Mouse (Mus musculus) embryonic facial prominence, embryonic 10.5 days (tissue): ENCODE results near the gene Pck1. TPM values are rescaled to one million over a fixed set of nuclear protein-coding genes. Genes with fewer than 3 reads are reported as not detected.

ENCODE experiments used
- DNase-seq: peaks from one replicate; pipeline ENCODE4 v3.0.0-alpha.2; 2017; ENCODE audit warnings: low spot score
- H3K27ac ChIP-seq: fragments of 300-500 bp; sonication (generic); replicated peaks from 2 replicates; pipeline ENCODE4 v1.5.1; 2016; ENCODE audit warnings: mild to moderate bottlenecking
- H3K27me3 ChIP-seq: fragments of 300-500 bp; sonication (generic); replicated peaks from 2 replicates; pipeline ENCODE4 v1.6.1; 2016; ENCODE audit warnings: low read depth, mild to moderate bottlenecking; ENCODE audit not compliant: poor library complexity, severe bottlenecking
- H3K36me3 ChIP-seq: fragments of 300-500 bp; sonication (generic); replicated peaks from 2 replicates; pipeline ENCODE4 v1.6.1; 2016; ENCODE audit warnings: mild to moderate bottlenecking, moderate library complexity
- H3K4me1 ChIP-seq: fragments of 300-500 bp; sonication (generic); 2 replicates; pipeline ENCODE4 v1.6.1; 2016
- H3K4me3 ChIP-seq: fragments of 300-500 bp; sonication (generic); 2 replicates; pipeline ENCODE4 v1.5.1; 2016; ENCODE audit warnings: mild to moderate bottlenecking, moderate library complexity
- H3K9me3 ChIP-seq: fragments of 300-500 bp; sonication (generic); 2 replicates; pipeline ENCODE4 v1.6.1; 2016; ENCODE audit warnings: mild to moderate bottlenecking
- WGBS: fragments of 180-500 bp; shearing (Covaris S2); methylation state at CpG from one replicate; pipeline ENCODE4 v1.1.7; 2016; 5-methylcytosine and 5-hydroxymethylcytosine counted together
- polyA plus RNA-seq: library from polyadenylated mRNA; unstranded; fragments of >200 nt; fragmentation: Nextera tagmentation; extraction: Ambion mirVana; gene quantifications from 2 replicates; pipeline ENCODE4 v1.2.1, GENCODE M21; 2016

Gene Pck1
- polyA plus RNA-seq, 1 experiment from 2014 or later, result not detected

DNA sequence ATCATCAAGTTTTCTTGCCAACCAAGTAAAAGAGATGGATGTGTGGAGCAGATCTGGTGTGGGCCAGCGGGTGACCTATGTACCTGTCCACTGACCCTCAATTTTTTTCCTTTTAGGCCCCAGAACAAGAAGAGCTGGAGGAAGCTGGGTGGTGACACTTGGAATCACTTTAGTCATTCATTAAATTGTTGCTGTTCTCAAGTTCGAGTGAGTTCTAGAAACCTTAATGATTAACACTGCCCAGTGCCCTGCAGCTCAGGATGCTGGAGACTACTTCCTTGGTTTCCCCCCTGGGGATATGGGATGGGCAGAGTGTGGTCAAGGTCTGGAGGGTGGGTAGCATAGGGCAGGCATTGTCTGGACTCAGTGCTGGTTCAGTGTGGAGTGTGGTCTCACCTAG, 23.7 kb upstream of the Pck1 start:
- Histone ChIP-seq H3K27me3 (no peaks in the 10 kb centered on the region), H3K27ac (no peak overlapping the region), H3K36me3 (no peaks in the 10 kb centered on the region), H3K4me3 (no peak overlapping the region), H3K4me1 (0 out of 2 replicates have a peak, but pooled peaks cover 6% of the 10 kb centered on the region), H3K9me3 (0 out of 2 replicates have a peak, but pooled peaks cover 5% of the 10 kb centered on the region)
- no peak for DNase-seq
- 78% methylated on average over 2 of the region's 2 CpGs for WGBS

- WGBS, result 89% methylated on average over 13 of the region's 13 CpGs
- no peaks in the 10 kb centered on the region for H3K27me3 ChIP-seq
- H3K9me3 ChIP-seq, result no peaks in the 10 kb centered on the region
- no peak for DNase-seq
- H3K36me3 ChIP-seq, result no peaks in the 10 kb centered on the region
- 0 out of 2 replicates have a peak, but pooled peaks cover 6% of the 10 kb centered on the region for H3K4me1 ChIP-seq
- H3K4me3 ChIP-seq, result no peak overlapping the region
- H3K27ac ChIP-seq, result no peak overlapping the region
Observed at GRCm38 (mm10) chr2:173132262-173132661, 20.6 kb upstream of the Pck1 start.

DNA sequence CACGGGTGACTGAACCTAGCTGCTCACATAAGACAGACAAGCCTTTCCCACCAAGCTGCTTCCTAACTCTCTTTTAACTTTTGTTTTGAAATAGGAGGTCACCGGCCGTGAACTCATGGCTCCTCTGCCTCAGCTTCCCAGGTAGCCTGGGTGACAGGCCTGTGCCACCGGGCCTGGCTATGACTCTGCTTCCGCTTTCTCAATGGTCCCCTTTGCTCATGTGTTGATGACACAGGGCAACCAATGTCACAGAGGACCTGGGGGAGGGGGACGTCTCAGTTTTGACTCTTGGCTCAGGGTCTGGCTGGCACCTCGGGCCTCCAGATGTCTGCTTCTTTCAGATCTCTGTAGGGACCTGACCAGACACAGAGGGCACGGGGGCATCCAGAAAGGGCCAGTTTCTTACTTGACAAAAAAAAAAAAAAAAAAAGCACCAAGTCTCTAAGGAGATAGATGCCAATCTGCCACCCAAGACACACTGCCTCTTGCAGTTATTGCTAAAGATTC, 20.0 kb upstream of the Pck1 start:
- no peak overlapping the region for H3K27ac ChIP-seq
- H3K27me3 ChIP-seq, result no peaks in the 10 kb centered on the region
- no peaks in the 10 kb centered on the region for H3K9me3 ChIP-seq
- H3K36me3 ChIP-seq, result no peaks in the 10 kb centered on the region
- DNase-seq, result no peak
- H3K4me3 ChIP-seq, result no peak overlapping the region
- H3K4me1 ChIP-seq, result 0 out of 2 replicates have a peak, but pooled peaks cover 6% of the 10 kb centered on the region
- 82% methylated on average over 8 of the region's 8 CpGs for WGBS

- WGBS, result 78% methylated on average over 9 of the region's 9 CpGs
- Histone ChIP-seq H3K4me1 (peaks cover 16% of the 10 kb centered on the region), H3K27ac (no peak overlapping the region), H3K36me3 (no peaks in the 10 kb centered on the region), H3K9me3 (no peaks in the 10 kb centered on the region), H3K27me3 (no peaks in the 10 kb centered on the region), H3K4me3 (no peak overlapping the region)
- no peak for DNase-seq
Observed at GRCm38 (mm10) chr2:173134695-173135094, 18.2 kb upstream of the Pck1 start.

DNA sequence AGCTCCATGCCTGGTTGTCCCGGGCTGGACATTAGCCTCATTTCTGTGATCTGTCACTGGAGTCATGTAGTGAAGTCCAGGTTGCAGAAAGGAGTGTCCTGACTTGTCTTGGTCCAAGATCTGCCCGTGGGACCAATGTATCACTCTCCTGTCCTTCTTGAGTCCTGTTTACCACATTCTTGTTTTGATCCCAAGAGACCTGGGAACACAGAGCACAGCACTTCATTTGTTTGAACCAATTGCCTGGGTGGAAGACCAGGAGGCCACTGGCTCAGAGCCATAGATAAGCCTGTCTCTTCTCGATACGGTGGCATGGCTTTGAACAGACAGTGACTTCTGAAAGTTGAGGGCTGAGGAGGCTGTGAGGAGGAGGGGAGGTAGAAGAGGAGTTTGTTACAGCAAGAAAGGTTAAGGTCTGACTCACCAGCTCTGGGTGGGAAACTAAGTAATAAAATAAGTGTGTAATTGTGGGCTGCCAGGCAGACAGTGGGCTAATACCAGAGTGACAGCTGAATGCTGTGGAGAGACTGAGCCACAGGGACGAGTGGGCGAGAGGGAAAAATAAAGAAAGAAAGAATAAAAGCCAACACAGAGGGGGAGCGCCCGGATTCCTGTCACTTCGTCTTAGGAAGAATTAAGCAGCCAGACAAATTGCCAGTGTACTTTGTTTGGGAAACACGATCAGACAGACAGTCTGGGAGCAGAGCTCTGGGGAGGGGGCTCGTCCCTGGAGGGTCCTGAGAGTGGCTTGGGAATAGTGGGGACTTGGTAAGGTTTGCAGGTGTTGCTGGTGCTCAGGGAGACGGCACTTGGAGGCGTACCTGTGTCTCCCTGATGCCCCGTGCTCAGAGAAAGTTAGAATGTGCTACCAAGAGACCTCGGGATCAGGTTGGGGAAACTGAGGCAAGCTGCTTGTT, 14.3 kb upstream of the Pck1 start:
- DNase-seq, result no peak
- H3K9me3 ChIP-seq, result no peaks in the 10 kb centered on the region
- H3K27ac ChIP-seq, result no peak overlapping the region
- no peaks in the 10 kb centered on the region for H3K36me3 ChIP-seq
- H3K4me1 ChIP-seq, result peaks cover 16% of the 10 kb centered on the region
- WGBS, result 60% methylated on average over 15 of the region's 15 CpGs
- H3K4me3 ChIP-seq, result no peak overlapping the region
- H3K27me3 ChIP-seq, result no peaks in the 10 kb centered on the region

DNA sequence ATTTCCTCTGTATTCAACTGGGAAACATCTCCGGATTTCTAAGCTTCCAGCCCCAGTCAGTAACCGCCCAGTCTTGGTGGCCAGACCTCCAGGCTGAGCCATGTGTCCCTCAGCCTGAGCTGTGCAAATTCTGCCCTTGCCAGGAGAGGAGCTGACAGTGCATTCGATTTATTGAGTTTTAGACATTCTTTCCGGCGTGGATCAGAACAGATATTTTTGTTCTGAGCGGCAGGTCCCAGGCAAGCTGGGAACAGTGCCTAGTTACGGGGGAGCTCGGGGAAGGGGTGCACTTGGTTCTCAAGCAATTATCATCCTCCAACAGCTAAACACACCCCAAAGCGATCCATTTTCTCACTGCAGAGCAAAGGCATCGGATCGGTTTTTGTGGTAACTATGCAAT, 9.2 kb upstream of the Pck1 start:
- Histone ChIP-seq H3K27ac (no peak overlapping the region), H3K27me3 (no peaks in the 10 kb centered on the region; the same call in none of the 2 replicates), H3K9me3 (no peaks in the 10 kb centered on the region), H3K4me1 (peaks cover 11% of the 10 kb centered on the region), H3K36me3 (no peaks in the 10 kb centered on the region), H3K4me3 (no peak overlapping the region)
- no peak for DNase-seq
- 86% methylated on average over 11 of the region's 11 CpGs for WGBS

DNA sequence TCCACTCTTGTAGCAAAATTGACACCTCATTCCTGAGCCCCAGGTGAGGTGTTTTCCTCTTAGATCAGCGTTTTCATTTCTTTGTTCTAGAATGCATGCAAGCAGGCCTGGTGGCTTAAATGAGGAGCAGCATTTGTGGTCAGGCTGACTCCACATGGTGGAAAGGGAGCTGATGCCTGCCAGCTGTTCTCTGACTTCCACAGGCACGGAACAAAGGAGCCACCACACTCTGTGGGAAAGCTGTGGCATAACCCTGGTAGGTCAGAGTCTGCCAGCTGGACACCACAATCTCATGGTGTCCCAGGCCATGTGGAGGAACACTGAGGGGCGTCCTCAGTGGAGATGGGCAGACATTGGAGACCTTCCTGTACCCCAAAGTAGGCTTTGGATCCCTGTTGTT, 7.0 kb upstream of the Pck1 start:
- Histone ChIP-seq H3K36me3 (no peaks in the 10 kb centered on the region), H3K27me3 (no peaks in the 10 kb centered on the region; the same call in none of the 2 replicates), H3K27ac (no peak overlapping the region), H3K4me3 (no peak overlapping the region), H3K9me3 (no peaks in the 10 kb centered on the region), H3K4me1 (0 out of 2 replicates have a peak, but pooled peaks cover under 1% of the 10 kb centered on the region)
- DNase-seq, result no peak
- 72% methylated on average over 3 of the region's 3 CpGs for WGBS

DNA sequence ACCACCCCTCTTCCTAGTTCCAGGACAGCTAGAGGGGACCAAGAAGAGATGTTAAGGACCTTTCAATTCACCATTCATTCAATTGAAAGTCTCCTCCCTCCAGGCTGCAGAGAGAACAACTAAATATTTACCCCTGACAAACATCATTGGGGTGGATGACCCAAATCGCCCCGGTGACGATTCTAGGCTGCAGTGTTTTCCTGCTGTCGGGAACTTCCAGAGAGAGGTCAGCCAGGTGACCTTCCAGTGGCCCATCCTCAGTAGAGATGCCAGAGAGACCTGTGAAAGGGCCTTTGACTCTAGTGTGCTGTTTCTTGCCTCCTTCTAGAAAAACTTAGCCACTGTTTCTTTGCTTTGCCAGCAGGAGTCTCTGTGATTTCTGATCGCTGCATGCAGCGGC, 6.1 kb upstream of the Pck1 start:
- H3K36me3 ChIP-seq, result no peaks in the 10 kb centered on the region
- H3K27me3 ChIP-seq, result no peaks in the 10 kb centered on the region; the same call in none of the 2 replicates
- 71% methylated on average over 6 of the region's 6 CpGs for WGBS
- H3K9me3 ChIP-seq, result no peaks in the 10 kb centered on the region
- no peak overlapping the region for H3K4me3 ChIP-seq
- H3K27ac ChIP-seq, result no peak overlapping the region
- no peak for DNase-seq
- H3K4me1 ChIP-seq, result no peaks in the 10 kb centered on the region

- Histone ChIP-seq H3K27ac (no peak overlapping the region), H3K27me3 (no peaks in the 10 kb centered on the region; the same call in none of the 2 replicates), H3K9me3 (no peaks in the 10 kb centered on the region), H3K4me1 (no peaks in the 10 kb centered on the region), H3K4me3 (no peak overlapping the region), H3K36me3 (no peaks in the 10 kb centered on the region)
- WGBS, result 83% methylated on average over 5 of the region's 5 CpGs
- DNase-seq, result no peak
Observed at GRCm38 (mm10) chr2:173148001-173148400, 4.8 kb upstream of the Pck1 start.

DNA sequence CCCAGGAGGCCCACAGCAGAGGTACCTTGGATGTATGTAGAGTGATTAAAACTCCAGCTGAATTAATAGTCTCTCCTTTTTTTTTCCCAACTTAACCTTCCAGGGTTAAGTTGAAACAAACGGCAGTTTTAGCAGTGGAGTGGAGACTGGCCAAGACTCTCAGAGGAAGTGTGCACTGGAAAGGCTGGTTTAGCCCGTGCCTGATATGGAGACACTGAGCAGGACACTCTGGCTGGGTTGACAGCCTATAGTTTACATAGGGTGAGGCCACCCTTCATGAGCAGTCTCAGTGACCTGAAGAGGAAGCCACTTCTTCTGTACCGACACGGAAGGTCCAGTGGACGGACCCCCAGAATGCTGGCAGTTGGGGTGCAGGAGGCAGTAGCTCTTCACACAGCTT, 1.5 kb upstream of the Pck1 start:
- H3K4me1 ChIP-seq, result no peaks in the 10 kb centered on the region
- H3K27me3 ChIP-seq, result no peaks in the 10 kb centered on the region; the same call in 1 of the 2 replicates
- no peaks in the 10 kb centered on the region for H3K36me3 ChIP-seq
- H3K4me3 ChIP-seq, result no peak overlapping the region
- no peak overlapping the region for H3K27ac ChIP-seq
- DNase-seq, result no peak
- no peaks in the 10 kb centered on the region for H3K9me3 ChIP-seq
- WGBS, result 89% methylated on average over 5 of the region's 5 CpGs

GRCm38 (mm10) chr2:173151784-173152284, 1.0 kb upstream of the Pck1 start:
- H3K4me3 ChIP-seq, result no peak overlapping the region
- H3K36me3 ChIP-seq, result no peaks in the 10 kb centered on the region
- H3K4me1 ChIP-seq, result no peaks in the 10 kb centered on the region
- no peak for DNase-seq
- WGBS, result 87% methylated on average over 7 of the region's 7 CpGs
- H3K9me3 ChIP-seq, result no peaks in the 10 kb centered on the region
- H3K27me3 ChIP-seq, result no peaks in the 10 kb centered on the region; the same call in 1 of the 2 replicates
- H3K27ac ChIP-seq, result no peak overlapping the region

DNA sequence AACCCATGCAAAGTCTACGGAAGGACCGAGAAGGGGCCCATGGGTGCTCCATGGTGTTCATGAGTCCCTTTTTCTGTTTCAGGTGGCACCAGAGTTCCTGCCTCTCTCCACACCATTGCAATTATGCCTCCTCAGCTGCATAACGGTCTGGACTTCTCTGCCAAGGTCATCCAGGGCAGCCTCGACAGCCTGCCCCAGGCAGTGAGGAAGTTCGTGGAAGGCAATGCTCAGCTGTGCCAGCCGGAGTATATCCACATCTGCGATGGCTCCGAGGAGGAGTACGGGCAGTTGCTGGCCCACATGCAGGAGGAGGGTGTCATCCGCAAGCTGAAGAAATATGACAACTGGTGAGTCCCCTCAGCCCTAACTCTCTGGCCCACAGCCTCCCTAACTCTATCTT, 418 bp downstream of the Pck1 start:
- DNase-seq, result no peak
- 86% methylated on average over 10 of the region's 10 CpGs for WGBS
- no peaks in the 10 kb centered on the region; the same call in 1 of the 2 replicates for H3K4me1 ChIP-seq
- H3K36me3 ChIP-seq, result no peaks in the 10 kb centered on the region
- no peaks in the 10 kb centered on the region for H3K27me3 ChIP-seq
- no peaks in the 10 kb centered on the region for H3K9me3 ChIP-seq
- no peak overlapping the region for H3K27ac ChIP-seq
- H3K4me3 ChIP-seq, result no peak overlapping the region

- H3K9me3 ChIP-seq, result no peaks in the 10 kb centered on the region
- no peak overlapping the region for H3K27ac ChIP-seq
- peaks cover 5% of the 10 kb centered on the region for H3K4me1 ChIP-seq
- no peak for DNase-seq
- 93% methylated on average over 13 of the region's 13 CpGs for WGBS
- no peaks in the 10 kb centered on the region for H3K27me3 ChIP-seq
- H3K36me3 ChIP-seq, result no peaks in the 10 kb centered on the region
- H3K4me3 ChIP-seq, result no peak overlapping the region
Observed at GRCm38 (mm10) chr2:173154513-173154912, 1.7 kb downstream of the Pck1 start.
